Mouse (Mus musculus) cortical plate, adult 2 months (tissue): ENCODE measurements at regions not wholly inside any gene's neighbourhood (a gene's known extent, or its start where the extent isn't known, plus 50 kb on each side); places are given as distances from the start of the nearest gene placed in this dataset.

ENCODE experiments used
- CTCF ChIP-seq: fragments of 200-500 bp; IDR thresholded peaks from 2 replicates; pipeline ENCODE4 v1.5.1; 2011; ENCODE audit warnings: mild to moderate bottlenecking, control low read depth, low read length; ENCODE audit not compliant: insufficient read depth; ENCODE audit errors: extremely low read depth
- POLR2A ChIP-seq: fragments of 200-500 bp; IDR thresholded peaks from 2 replicates; pipeline ENCODE4 v1.6.1; 2011; ENCODE audit warnings: mild to moderate bottlenecking, low read length, control low read depth; ENCODE audit not compliant: insufficient read depth; ENCODE audit errors: extremely low read depth

DNA sequence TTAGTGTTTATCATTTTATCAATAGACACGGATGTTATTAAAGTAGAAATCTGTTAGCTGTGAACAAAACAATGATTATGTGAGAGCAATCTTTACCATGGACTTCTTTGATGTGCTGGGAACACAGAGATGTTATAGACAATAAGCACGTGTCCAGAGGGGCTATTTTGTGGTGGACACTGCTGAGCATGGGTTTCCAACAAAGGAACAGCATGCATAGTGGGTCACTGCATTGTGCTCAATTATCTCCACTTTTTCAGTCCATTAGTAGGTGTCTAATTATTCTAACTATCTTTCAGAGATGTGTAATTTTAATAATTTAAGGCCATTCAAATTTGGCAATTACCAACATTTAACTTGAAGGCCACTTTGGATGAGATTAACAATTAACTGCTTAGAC lies 409.6 kb upstream of the Fam98a start:
- TF ChIP-seq CTCF (no peak), POLR2A (no peak)
